Comparison of ENCODE assay signal across 14 mouse cellular contexts in genomic region chr13:26284073-26284444, GRCm38 (mm10).
DNase-seq lines count a peak whose midpoint lies in the region; ATAC-seq and TF ChIP-seq lines count a peak whose summit lies in the region.
"Had no signal": no experiment of that assay in that cellular context is flagged by ENCODE, and none has a peak within 500 bp of the region (broad histone marks: within the 10 kb centered on the region; RNA-seq: fewer than 3 reads in every experiment).

No protein-coding gene starts in this region.

- 46% methylated on average over 3 of the region's 3 CpGs for WGBS in forebrain, postnatal 0 days
- WGBS in forebrain, embryonic 11.5 days: 83% methylated on average over 3 of the region's 3 CpGs
- 51% methylated on average over 3 of the region's 3 CpGs for WGBS in lung, embryonic 14.5 days
- 64% methylated on average over 3 of the region's 3 CpGs for WGBS in lung, adult 2 months

- no peaks in the 10 kb centered on the region for H3K9me3 ChIP-seq in forebrain, postnatal 0 days (ENCODE audit: low read length)
- H3K9me3 ChIP-seq in forebrain, embryonic 11.5 days (ENCODE audit: control insufficient read depth, low read length): no peaks in the 10 kb centered on the region
- no peaks in the 10 kb centered on the region for H3K9me3 ChIP-seq in lung, embryonic 14.5 days (ENCODE audit: low read depth, low read length)
- H3K9me3 ChIP-seq: heart, embryonic 13.5 days; lung, embryonic 15.5 days; midbrain, embryonic 13.5 days had no signal

- H3K27ac ChIP-seq in forebrain, postnatal 0 days (ENCODE audit: low read depth, low read length): no peak overlapping the region
- H3K27ac ChIP-seq in forebrain, embryonic 11.5 days (ENCODE audit: low read depth, low read length): no peak overlapping the region
- H3K27ac ChIP-seq in lung, embryonic 14.5 days (ENCODE audit: low read depth): peak overlapping the region; percentile 20; the same call in 1 of the 2 replicates
- H3K27ac ChIP-seq: heart, embryonic 13.5 days; left cerebral cortex, adult 2 months; lung, embryonic 15.5 days; midbrain, embryonic 13.5 days had no signal

- no peaks in the 10 kb centered on the region for H3K36me3 ChIP-seq in forebrain, postnatal 0 days (ENCODE audit: insufficient read depth)
- H3K36me3 ChIP-seq in forebrain, embryonic 11.5 days (ENCODE audit: control insufficient read depth, insufficient read depth, low read length): no peaks in the 10 kb centered on the region
- no peaks in the 10 kb centered on the region for H3K36me3 ChIP-seq in lung, embryonic 14.5 days (ENCODE audit: insufficient read depth)
- H3K36me3 ChIP-seq: heart, embryonic 13.5 days; lung, embryonic 15.5 days; midbrain, embryonic 13.5 days had no signal

- no peak for TF ChIP-seq CTCF in forebrain, postnatal 0 days (IDR thresholded peaks at IDR 0.05; ENCODE audit: low read depth)
- no peak for TF ChIP-seq CTCF in lung, embryonic 14.5 days (IDR thresholded peaks at IDR 0.05; ENCODE audit: low read depth)
- TF ChIP-seq CTCF in lung, adult 2 months (IDR thresholded peaks at IDR 0.05; ENCODE audit: insufficient read depth, low read length): no peak

- peak; percentile 68 for ATAC-seq in forebrain, postnatal 0 days
- ATAC-seq in forebrain, embryonic 11.5 days (replicated peaks; ENCODE audit: low FRiP score): no peak
- ATAC-seq in lung, embryonic 14.5 days (ENCODE audit: insufficient read depth): no peak

- DNase-seq in forebrain, postnatal 0 days: peak; percentile 29
- DNase-seq in forebrain, embryonic 11.5 days (ENCODE audit: low spot score): no peak
- DNase-seq in lung, embryonic 14.5 days: no peak
- no peak for DNase-seq in lung, adult 2 months
- peak; percentile 25 for DNase-seq in fibroblast of lung, adult 2 months (ENCODE audit: low read depth)
- DNase-seq in retina, embryonic 14.5 days (ENCODE audit: low spot score): no peak
- DNase-seq in frontal cortex, postnatal 10 days (ENCODE audit: low spot score in 2 of 2): no peak
- DNase-seq: adrenal gland, postnatal 10 days; liver; thymus, postnatal 4 days had no signal

- no peak overlapping the region for H3K4me2 ChIP-seq in forebrain, postnatal 0 days (ENCODE audit: low read depth)
- H3K4me2 ChIP-seq in forebrain, embryonic 11.5 days (ENCODE audit: low read depth, low read length, severe bottlenecking): no peak overlapping the region
- no peak overlapping the region for H3K4me2 ChIP-seq in lung, embryonic 14.5 days
- H3K4me2 ChIP-seq: heart, embryonic 13.5 days; lung, embryonic 15.5 days; midbrain, embryonic 13.5 days had no signal

- no peak for TF ChIP-seq POLR2A in lung, adult 2 months (IDR thresholded peaks at IDR 0.05; ENCODE audit: borderline replicate concordance, extremely low read depth, low read depth, low read length)

- H3K27me3 ChIP-seq in forebrain, postnatal 0 days (ENCODE audit: insufficient read depth, low read length): no peaks in the 10 kb centered on the region
- H3K27me3 ChIP-seq in forebrain, embryonic 11.5 days (ENCODE audit: control insufficient read depth, insufficient read depth, low read length): no peaks in the 10 kb centered on the region
- no peaks in the 10 kb centered on the region for H3K27me3 ChIP-seq in lung, embryonic 14.5 days (ENCODE audit: insufficient read depth, low read length)
- H3K27me3 ChIP-seq: heart, embryonic 13.5 days; lung, embryonic 15.5 days; midbrain, embryonic 13.5 days had no signal

- no peaks in the 10 kb centered on the region for H3K4me1 ChIP-seq in forebrain, postnatal 0 days (ENCODE audit: insufficient read depth)
- no peaks in the 10 kb centered on the region for H3K4me1 ChIP-seq in forebrain, embryonic 11.5 days (replicated peaks; ENCODE audit: control insufficient read depth, insufficient read depth, low read length)
- no peaks in the 10 kb centered on the region for H3K4me1 ChIP-seq in lung, embryonic 14.5 days (ENCODE audit: insufficient read depth)
- H3K4me1 ChIP-seq in lung, adult 2 months (ENCODE audit: control insufficient read depth, insufficient read depth, low read length): no peaks in the 10 kb centered on the region
- H3K4me1 ChIP-seq: heart, embryonic 13.5 days; midbrain, embryonic 13.5 days had no signal

- no peak overlapping the region for H3K4me3 ChIP-seq in forebrain, postnatal 0 days (ENCODE audit: low read depth, low read length)
- no peak overlapping the region for H3K4me3 ChIP-seq in forebrain, embryonic 11.5 days (ENCODE audit: low read depth, low read length)
- H3K4me3 ChIP-seq in lung, embryonic 14.5 days (ENCODE audit: low read depth, low read length): no peak overlapping the region
- H3K4me3 ChIP-seq in lung, adult 2 months (replicated peaks; ENCODE audit: extremely low read depth, low read depth, low read length): no peak overlapping the region
- H3K4me3 ChIP-seq: heart, embryonic 13.5 days; left cerebral cortex, adult 2 months; lung, embryonic 15.5 days; midbrain, embryonic 13.5 days had no signal

- H3K9ac ChIP-seq in forebrain, postnatal 0 days: no peak overlapping the region
- H3K9ac ChIP-seq in forebrain, embryonic 11.5 days (ENCODE audit: low read length): no peak overlapping the region
- no peak overlapping the region for H3K9ac ChIP-seq in lung, embryonic 14.5 days
- H3K9ac ChIP-seq: heart, embryonic 13.5 days; lung, embryonic 15.5 days; midbrain, embryonic 13.5 days had no signal

Comparison
In these comparisons a context has a peak if more than half of its experiments do, and no peak if none do; other contexts are left out.
1. DNase-seq: peak in forebrain, postnatal 0 days (single experiment) and fibroblast of lung, adult 2 months (single experiment); none in forebrain, embryonic 11.5 days (single experiment), lung, embryonic 14.5 days (single experiment), lung, adult 2 months (single experiment), retina, embryonic 14.5 days (single experiment) and frontal cortex, postnatal 10 days (0 of 2).